Mouse (Mus musculus) C2C12 (cell line): ENCODE results near the gene Liph. TPM values are rescaled to one million over a fixed set of nuclear protein-coding genes. Genes with fewer than 3 reads are reported as not detected.
"Not testable (repeated sequence)": the region's sequence is repeated elsewhere in the genome, so short reads cannot be mapped to it uniquely, and the experiment has no call there.

Experiments
- H3K27me3 ChIP-seq: one replicate; pipeline ENCODE4 v1.6.1; 2011; ENCODE audit not compliant: control insufficient read depth, insufficient read depth, insufficient read length
- H3K36me3 ChIP-seq: one replicate; pipeline ENCODE4 v1.6.1; 2011; ENCODE audit not compliant: control insufficient read depth, insufficient read depth
- H3K4me3 ChIP-seq: one replicate; pipeline ENCODE4 v1.5.1; 2011; ENCODE audit warnings: mild to moderate bottlenecking, control low read depth; ENCODE audit not compliant: poor library complexity, insufficient read depth, severe bottlenecking
- H3K79me2 ChIP-seq: one replicate; pipeline ENCODE4 v1.6.1; 2011; ENCODE audit not compliant: control insufficient read depth, insufficient read depth
- H3K79me3 ChIP-seq: one replicate; pipeline ENCODE4 v1.6.1; 2011; ENCODE audit warnings: low read depth, control low read depth
- H3ac ChIP-seq: one replicate; pipeline ENCODE3; 2011; ENCODE audit warnings: low read depth; ENCODE audit not compliant: control insufficient read depth, insufficient read length
- CEBPB ChIP-seq: IDR thresholded peaks from one replicate; pipeline ENCODE4 v1.6.1; 2011; ENCODE audit warnings: low read depth, mild to moderate bottlenecking, control low read depth, moderate library complexity
- CTCF ChIP-seq: IDR thresholded peaks from one replicate; pipeline ENCODE4 v1.5.1; 2011; ENCODE audit not compliant: control insufficient read depth, insufficient read depth, insufficient read length
- FOSL1 ChIP-seq: IDR thresholded peaks from one replicate; pipeline ENCODE4 v1.8.0; 2011; ENCODE audit warnings: mild to moderate bottlenecking, low read length; ENCODE audit not compliant: poor library complexity, insufficient read depth, severe bottlenecking
- MAX ChIP-seq: IDR thresholded peaks from one replicate; pipeline ENCODE4 v1.6.1; 2011; ENCODE audit warnings: mild to moderate bottlenecking, control low read depth
- MYOD1 ChIP-seq: IDR thresholded peaks from one replicate; pipeline ENCODE4 v1.6.1; 2011; ENCODE audit warnings: low read depth; ENCODE audit not compliant: control insufficient read depth, insufficient read length
- MYOG ChIP-seq: IDR thresholded peaks from one replicate; pipeline ENCODE4 v1.6.1; 2011; ENCODE audit not compliant: control insufficient read depth, insufficient read length; ENCODE audit errors: extremely low read depth
- USF1 ChIP-seq: IDR thresholded peaks from one replicate; pipeline ENCODE4 v1.6.1; 2011; ENCODE audit warnings: low read depth, mild to moderate bottlenecking, control low read depth, moderate library complexity
- polyA plus RNA-seq: library from polyadenylated mRNA; unstranded; fragments of >200 nt; fragmentation: generic; extraction: Trizol; gene quantifications from one replicate; pipeline ENCODE4 v1.2.1, GENCODE M21; 2012; ENCODE audit warnings: missing spikeins

The Liph gene
- polyA plus RNA-seq, 1 experiment: 0.05 TPM

DNA sequence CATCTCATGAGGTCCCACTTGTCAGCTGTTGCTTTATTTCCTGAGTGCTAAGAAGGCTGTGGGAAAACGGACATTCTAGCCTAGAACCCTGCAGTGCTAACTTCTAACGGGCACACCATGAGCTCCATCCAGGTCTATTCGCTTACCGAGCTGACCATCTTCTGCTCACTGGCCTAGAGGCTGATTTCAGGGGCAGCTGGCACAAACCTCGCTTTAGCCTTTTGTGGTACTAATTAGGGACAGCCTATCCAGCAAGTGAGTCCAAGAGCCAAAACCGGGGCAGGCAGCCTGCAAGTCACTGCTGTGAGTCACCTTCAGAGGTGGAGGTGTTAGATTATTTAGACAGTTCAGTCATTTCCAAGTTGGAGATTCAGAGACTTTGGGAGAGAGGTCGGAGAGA, 78.8 kb downstream of the Liph start:
- TF ChIP-seq CTCF (no peak), FOSL1 (no peak)
- Histone ChIP-seq H3K79me2 (no peaks in the 10 kb centered on the region), H3K36me3 (no peaks in the 10 kb centered on the region), H3K27me3 (no peaks in the 10 kb centered on the region), H3ac (no peak overlapping the region), H3K79me3 (no peaks in the 10 kb centered on the region), H3K4me3 (no peak overlapping the region)

DNA sequence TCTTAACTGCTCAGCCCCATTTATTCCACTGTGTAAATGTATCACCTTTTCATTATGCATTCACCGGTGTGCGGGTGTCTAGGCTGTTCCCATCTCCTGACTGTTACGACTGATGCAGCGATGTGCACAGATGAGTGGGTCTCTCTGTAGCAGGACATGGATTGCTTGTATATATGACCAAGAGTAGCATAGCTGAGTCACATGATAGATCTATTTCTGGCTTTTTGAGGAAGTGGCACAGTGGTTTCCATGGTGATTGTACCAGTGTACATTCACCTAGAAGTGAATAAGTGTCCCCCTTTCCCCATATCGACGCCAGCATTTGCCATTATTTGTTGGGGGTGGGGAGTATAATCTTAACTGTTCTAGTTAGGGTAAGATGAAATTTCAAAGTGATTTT, 82.1 kb downstream of the Liph start:
- Histone ChIP-seq H3K4me3 (no peak overlapping the region), H3K27me3 (no peaks in the 10 kb centered on the region), H3K79me2 (no peaks in the 10 kb centered on the region), H3ac (no peak overlapping the region), H3K36me3 (no peaks in the 10 kb centered on the region), H3K79me3 (no peaks in the 10 kb centered on the region)
- no peak for TF ChIP-seq FOSL1
- no peak for TF ChIP-seq MYOD1
- TF ChIP-seq USF1: no peak
- TF ChIP-seq MYOG: no peak
- no peak for TF ChIP-seq MAX
- TF ChIP-seq CEBPB: no peak
- no peak for TF ChIP-seq CTCF

DNA sequence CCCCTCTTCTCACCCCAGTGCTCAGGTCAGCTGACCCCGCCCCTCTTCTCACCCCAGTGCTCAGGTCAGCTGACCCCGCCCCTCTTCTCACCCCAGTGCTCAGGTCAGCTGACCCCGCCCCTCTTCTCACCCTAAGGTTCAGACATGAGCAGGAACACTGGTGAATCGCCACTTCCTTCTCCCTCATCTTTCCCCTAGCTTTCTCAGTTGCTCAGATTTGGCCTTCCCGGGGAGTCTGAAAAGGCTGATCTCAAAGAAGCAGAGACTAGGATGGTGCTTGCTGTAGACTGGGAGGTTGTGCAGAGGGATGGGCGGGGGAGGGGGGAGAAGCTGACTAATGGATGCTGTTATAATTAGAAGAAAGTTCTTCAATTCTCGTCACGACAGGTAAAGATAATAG, 86.6 kb downstream of the Liph start:
- H3K79me2 ChIP-seq, H3K36me3 ChIP-seq, H3K4me3 ChIP-seq, H3ac ChIP-seq, H3K27me3 ChIP-seq, H3K79me3 ChIP-seq: not testable (repeated sequence)

DNA sequence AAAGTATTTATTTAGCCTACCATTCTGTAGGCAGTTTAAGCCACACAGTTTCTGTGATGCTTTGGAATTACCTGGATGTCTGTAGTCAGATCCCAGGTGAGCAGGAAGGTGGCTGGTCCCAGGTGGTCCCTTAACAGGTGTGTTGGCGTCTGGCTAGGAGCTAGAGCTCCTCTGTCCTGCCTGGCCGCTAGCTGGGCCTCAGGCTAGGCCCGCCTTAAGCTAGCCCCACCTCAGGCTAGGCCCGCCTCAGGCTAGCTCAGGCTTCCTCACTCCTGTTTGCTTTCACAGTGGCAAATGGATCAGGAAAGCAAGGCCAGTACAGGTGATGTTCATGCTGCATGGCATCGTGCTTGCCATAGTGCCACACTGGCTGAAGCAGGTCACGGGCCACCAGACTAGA, 88.6 kb downstream of the Liph start:
- Histone ChIP-seq H3K4me3 (no peak overlapping the region), H3K27me3 (no peaks in the 10 kb centered on the region), H3ac (no peak overlapping the region), H3K36me3 (no peaks in the 10 kb centered on the region), H3K79me2 (no peaks in the 10 kb centered on the region), H3K79me3 (no peaks in the 10 kb centered on the region)
- no peak for TF ChIP-seq CTCF
- TF ChIP-seq MYOD1: no peak
- TF ChIP-seq MAX: no peak
- no peak for TF ChIP-seq FOSL1
- no peak for TF ChIP-seq USF1
- TF ChIP-seq CEBPB: no peak
- TF ChIP-seq MYOG: no peak

DNA sequence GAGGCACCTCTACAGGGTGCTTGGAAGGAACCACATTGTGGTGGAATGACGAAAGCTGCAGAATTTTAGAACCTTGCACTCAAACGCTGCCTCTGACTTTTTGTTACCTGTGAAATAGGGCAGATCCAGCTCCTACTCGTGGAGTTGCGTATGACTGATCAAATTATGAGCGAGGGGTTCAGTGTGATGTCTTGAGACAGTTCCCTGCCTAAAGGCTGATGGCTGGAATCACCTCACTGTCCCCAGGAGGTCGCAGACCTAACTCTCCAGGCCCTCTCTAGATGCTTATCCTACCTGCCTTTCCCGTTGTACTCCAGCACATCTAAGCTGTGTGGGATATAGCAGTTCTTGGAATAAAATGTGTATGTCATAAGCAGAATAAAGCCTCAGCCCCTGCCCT, 89.5 kb downstream of the Liph start:
- H3ac ChIP-seq: no peak overlapping the region
- no peak overlapping the region for H3K4me3 ChIP-seq
- TF ChIP-seq MYOG (no peak), MAX (no peak), MYOD1 (no peak), FOSL1 (no peak), CTCF (no peak), CEBPB (no peak), USF1 (no peak)
- no peaks in the 10 kb centered on the region for H3K27me3 ChIP-seq
- no peaks in the 10 kb centered on the region for H3K36me3 ChIP-seq
- no peaks in the 10 kb centered on the region for H3K79me3 ChIP-seq
- no peaks in the 10 kb centered on the region for H3K79me2 ChIP-seq

DNA sequence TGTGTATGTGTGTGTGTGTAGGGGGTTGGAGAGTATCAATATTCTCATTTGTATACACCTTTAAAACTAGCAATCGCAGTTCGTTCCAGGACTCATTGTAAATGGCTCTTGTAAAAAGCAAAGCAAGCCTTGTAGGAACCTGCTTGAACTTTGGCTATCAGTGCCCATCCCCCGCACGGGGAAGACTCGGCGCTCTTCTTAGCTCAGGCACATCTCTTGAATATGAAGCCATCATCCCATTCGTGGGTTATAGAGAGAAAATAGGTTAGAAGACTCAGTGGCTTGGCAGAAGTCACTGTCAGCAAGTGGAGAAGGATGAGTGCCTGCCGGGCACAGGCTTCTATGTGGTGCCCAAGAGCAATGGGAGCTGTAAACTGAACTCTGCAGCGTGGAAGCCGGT, 90.8 kb downstream of the Liph start:
- H3ac ChIP-seq: no peak overlapping the region
- TF ChIP-seq MYOD1 (no peak), CTCF (no peak), USF1 (no peak), MAX (no peak), CEBPB (no peak), FOSL1 (no peak), MYOG (no peak)
- no peaks in the 10 kb centered on the region for H3K27me3 ChIP-seq
- H3K4me3 ChIP-seq: no peak overlapping the region
- no peaks in the 10 kb centered on the region for H3K36me3 ChIP-seq
- no peaks in the 10 kb centered on the region for H3K79me2 ChIP-seq
- no peaks in the 10 kb centered on the region for H3K79me3 ChIP-seq

Other genes with a start within 250 kb of the Liph start
- 0.15 TPM for gene Ehhadh, start 207.9 kb downstream of the Liph start, polyA plus RNA-seq
- 0.12 TPM for gene Map3k13, start 201.3 kb downstream of the Liph start, polyA plus RNA-seq
- 15.4 TPM for gene Tmem41a, start 48.1 kb downstream of the Liph start, polyA plus RNA-seq
- gene Senp2, start 13.8 kb upstream of the Liph start, polyA plus RNA-seq: 14.5 TPM
- gene Igf2bp2, start 167.6 kb upstream of the Liph start, polyA plus RNA-seq: 24.3 TPM